Mouse (Mus musculus) liver, adult 2 months (tissue): ENCODE measurements around the gene Gpr162. TPM values are rescaled to one million over a fixed set of nuclear protein-coding genes. Genes with fewer than 3 reads are reported as not detected.
A peak's percentile ranks its signal among the peaks of the same experiment; 100 is the strongest.

Experiments
- DNase-seq: peaks from one replicate; pipeline ENCODE4 v3.0.0-alpha.2; 2011; ENCODE audit warnings: low read depth, low spot score; ENCODE audit errors: extremely low read depth
- H3K27ac ChIP-seq: fragments of 200-500 bp; replicated peaks from 2 replicates; pipeline ENCODE4 v1.5.1; 2012; ENCODE audit warnings: low read depth, mild to moderate bottlenecking, control low read depth, inconsistent platforms, low read length; ENCODE audit not compliant: insufficient read depth
- H3K27me3 ChIP-seq: fragments of 200-500 bp; 2 replicates; pipeline ENCODE4 v1.6.1; 2012; ENCODE audit warnings: mild to moderate bottlenecking, moderate library complexity, low read length, inconsistent platforms; ENCODE audit not compliant: control insufficient read depth, insufficient read depth
- H3K36me3 ChIP-seq: fragments of 200-500 bp; 2 replicates; pipeline ENCODE4 v1.6.1; 2012; ENCODE audit warnings: low read length, inconsistent platforms; ENCODE audit not compliant: control insufficient read depth, insufficient read depth
- H3K4me1 ChIP-seq: fragments of 200-500 bp; 2 replicates; pipeline ENCODE4 v1.6.1; 2011; ENCODE audit warnings: low read length; ENCODE audit not compliant: control insufficient read depth, insufficient read depth
- H3K4me3 ChIP-seq: fragments of 200-500 bp; 2 replicates; pipeline ENCODE4 v1.5.1; 2011; ENCODE audit warnings: low read depth, mild to moderate bottlenecking, control low read depth, low read length, moderate library complexity; ENCODE audit not compliant: insufficient read depth
- H3K79me2 ChIP-seq: fragments of 200-500 bp; 2 replicates; pipeline ENCODE4 v1.6.1; 2012; ENCODE audit warnings: inconsistent platforms, mild to moderate bottlenecking, low read length, moderate library complexity; ENCODE audit not compliant: control insufficient read depth, insufficient read depth
- H3K9ac ChIP-seq: fragments of 200-500 bp; 2 replicates; pipeline ENCODE4 v1.6.1; 2012; ENCODE audit warnings: low read depth, mild to moderate bottlenecking, control low read depth, inconsistent platforms, low read length
- CTCF ChIP-seq: fragments of 200-500 bp; IDR thresholded peaks from 2 replicates; pipeline ENCODE4 v1.5.1; 2011; ENCODE audit warnings: low read depth, low read length, control low read depth
- POLR2A ChIP-seq: fragments of 200-500 bp; IDR thresholded peaks from 2 replicates; pipeline ENCODE4 v1.6.1; 2011; ENCODE audit warnings: low read length, control low read depth; ENCODE audit not compliant: insufficient read depth; ENCODE audit errors: extremely low read depth
- WGBS: fragments of 180-500 bp; shearing (Covaris S2); methylation state at CpG from one replicate; pipeline ENCODE4 v1.1.7; 2018; 5-methylcytosine and 5-hydroxymethylcytosine counted together
- polyA plus RNA-seq: library from polyadenylated mRNA; depleted of rRNA; stranded (reverse); fragments of >200 nt; gene quantifications from 2 replicates; pipeline ENCODE4 v1.2.3, GENCODE M21; 2012; rRNA removed
- total RNA-seq: library from RNA; depleted of rRNA; stranded (reverse); fragments of >200 nt; gene quantifications from 2 replicates; pipeline ENCODE4 v1.2.3, GENCODE M21; 2014; rRNA removed

The Gpr162 gene
- total and polyA plus RNA-seq, 2 experiments = 0.09 to 0.44 TPM

GRCm38 (mm10) chr6:124809775-124810538 is 53.8 kb downstream of the Gpr162 start:
- Histone ChIP-seq H3K4me3 (peak overlapping the region; percentile 87; the same call in 1 of the 2 replicates), H3K79me2 (no peaks in the 10 kb centered on the region), H3K4me1 (peaks cover 26% of the 10 kb centered on the region), H3K36me3 (peaks cover 8% of the 10 kb centered on the region), H3K27ac (0 out of 2 replicates have a peak overlapping the region, but pooled peaks have one; percentile 0), H3K27me3 (no peaks in the 10 kb centered on the region), H3K9ac (peak overlapping the region; percentile 29)
- TF ChIP-seq CTCF = no peak
- no peak for TF ChIP-seq POLR2A
- 39% methylated on average over 14 of the region's 14 CpGs for WGBS
- peak; percentile 38 for DNase-seq

- H3K27ac ChIP-seq = peak overlapping the region; percentile 83
- peak; percentile 87 for TF ChIP-seq CTCF
- 0 out of 2 replicates have a peak, but pooled peaks have one; percentile 44 for TF ChIP-seq POLR2A
- peak overlapping the region; percentile 84 for H3K9ac ChIP-seq
- H3K4me1 ChIP-seq = peaks cover 23% of the 10 kb centered on the region
- H3K4me3 ChIP-seq = peak overlapping the region; percentile 87
- H3K27me3 ChIP-seq = no peaks in the 10 kb centered on the region
- H3K79me2 ChIP-seq = no peaks in the 10 kb centered on the region
- DNase-seq = peak; percentile 63
- H3K36me3 ChIP-seq = peaks cover 8% of the 10 kb centered on the region
- under 1% methylated on average over 35 of the region's 35 CpGs for WGBS
Measured at GRCm38 (mm10) chr6:124809052-124809774, 54.6 kb downstream of the Gpr162 start.

Other genes starting within 250 kb of the Gpr162 start
- gene C1s2, start 227.9 kb downstream of the Gpr162 start, total RNA-seq = 0.09 TPM in 1 of 2 replicates, not detected in the other
- gene C1s2, start 227.9 kb downstream of the Gpr162 start, polyA plus RNA-seq = not detected in 2 replicates
- gene Lpcat3, start 201.0 kb downstream of the Gpr162 start, total RNA-seq = 72.4 and 99.9 TPM in 2 replicates
- 172 and 188 TPM in 2 replicates for gene Lpcat3, start 201.0 kb downstream of the Gpr162 start, polyA plus RNA-seq
- gene Emg1, start 151.8 kb downstream of the Gpr162 start, total RNA-seq = 97.4 and 99.6 TPM in 2 replicates
- gene Emg1, start 151.8 kb downstream of the Gpr162 start, polyA plus RNA-seq = 46.0 and 56.3 TPM in 2 replicates
- gene Phb2, start 151.6 kb downstream of the Gpr162 start, total RNA-seq = 140 and 151 TPM in 2 replicates
- 209 and 210 TPM in 2 replicates for gene Phb2, start 151.6 kb downstream of the Gpr162 start, polyA plus RNA-seq
- gene Ptpn6, start 125.3 kb downstream of the Gpr162 start, total RNA-seq = 16.7 and 19.7 TPM in 2 replicates
- 17.3 and 17.8 TPM in 2 replicates for gene Ptpn6, start 125.3 kb downstream of the Gpr162 start, polyA plus RNA-seq
- gene Grcc10, start 122.6 kb downstream of the Gpr162 start, total RNA-seq = 125 and 140 TPM in 2 replicates
- gene Grcc10, start 122.6 kb downstream of the Gpr162 start, polyA plus RNA-seq = 203 and 216 TPM in 2 replicates
- not detected in 2 replicates for gene Gm45234, start 108.0 kb downstream of the Gpr162 start, total RNA-seq
- gene Gm45234, start 108.0 kb downstream of the Gpr162 start, polyA plus RNA-seq = not detected in 2 replicates
- gene Atn1, start 107.5 kb downstream of the Gpr162 start, total RNA-seq = 1.4 and 1.5 TPM in 2 replicates
- gene Atn1, start 107.5 kb downstream of the Gpr162 start, polyA plus RNA-seq = 9.6 and 10.9 TPM in 2 replicates
- 0.09 and 0.67 TPM in 2 replicates for gene Eno2, start 94.3 kb downstream of the Gpr162 start, total RNA-seq
- 0.19 and 0.34 TPM in 2 replicates for gene Eno2, start 94.3 kb downstream of the Gpr162 start, polyA plus RNA-seq
- gene Lrrc23, start 84.3 kb downstream of the Gpr162 start, total RNA-seq = not detected in 2 replicates
- not detected in 2 replicates for gene Lrrc23, start 84.3 kb downstream of the Gpr162 start, polyA plus RNA-seq
- gene Spsb2, start 55.3 kb downstream of the Gpr162 start, total RNA-seq = 9.9 and 14.1 TPM in 2 replicates
- 20.1 and 21.6 TPM in 2 replicates for gene Spsb2, start 55.3 kb downstream of the Gpr162 start, polyA plus RNA-seq
- 422 and 433 TPM in 2 replicates for gene Tpi1, start 49.7 kb downstream of the Gpr162 start, total RNA-seq
- 491 and 524 TPM in 2 replicates for gene Tpi1, start 49.7 kb downstream of the Gpr162 start, polyA plus RNA-seq
- gene Usp5, start 34.5 kb downstream of the Gpr162 start, total RNA-seq = 50.5 and 55.9 TPM in 2 replicates
- gene Usp5, start 34.5 kb downstream of the Gpr162 start, polyA plus RNA-seq = 47.9 and 49.3 TPM in 2 replicates
- 1.1 and 3.2 TPM in 2 replicates for gene Cdca3, start 34.4 kb downstream of the Gpr162 start, total RNA-seq
- gene Cdca3, start 34.4 kb downstream of the Gpr162 start, polyA plus RNA-seq = 2.1 and 2.6 TPM in 2 replicates
- gene Gnb3, start 23.7 kb downstream of the Gpr162 start, total RNA-seq = not detected in 2 replicates
- gene Gnb3, start 23.7 kb downstream of the Gpr162 start, polyA plus RNA-seq = not detected in 2 replicates
- gene P3h3, start 6.2 kb downstream of the Gpr162 start, total RNA-seq = 2.1 and 2.5 TPM in 2 replicates
- gene P3h3, start 6.2 kb downstream of the Gpr162 start, polyA plus RNA-seq = 2.5 and 3.0 TPM in 2 replicates
- 0.27 and 0.83 TPM in 2 replicates for gene Cd4, start 24.2 kb upstream of the Gpr162 start, total RNA-seq
- gene Cd4, start 24.2 kb upstream of the Gpr162 start, polyA plus RNA-seq = 0.19 and 0.46 TPM in 2 replicates
- gene Lag3, start 47.7 kb upstream of the Gpr162 start, total RNA-seq = 0.09 and 0.13 TPM in 2 replicates
- gene Lag3, start 47.7 kb upstream of the Gpr162 start, polyA plus RNA-seq = 0.39 and 0.67 TPM in 2 replicates
- 80.7 and 101 TPM in 2 replicates for gene Ptms, start 56.1 kb upstream of the Gpr162 start, total RNA-seq
- gene Ptms, start 56.1 kb upstream of the Gpr162 start, polyA plus RNA-seq = 2,256 and 3,281 TPM in 2 replicates
- gene Mlf2, start 67.4 kb upstream of the Gpr162 start, total RNA-seq = 74.6 and 101 TPM in 2 replicates
- 265 and 285 TPM in 2 replicates for gene Mlf2, start 67.4 kb upstream of the Gpr162 start, polyA plus RNA-seq
- 35.8 and 46.6 TPM in 2 replicates for gene Cops7a, start 101.6 kb upstream of the Gpr162 start, total RNA-seq
- gene Cops7a, start 101.6 kb upstream of the Gpr162 start, polyA plus RNA-seq = 165 and 170 TPM in 2 replicates
- 0.13 TPM in 1 of 2 replicates, not detected in the other for gene Pianp, start 132.7 kb upstream of the Gpr162 start, total RNA-seq
- 0.77 and 1.4 TPM in 2 replicates for gene Pianp, start 132.7 kb upstream of the Gpr162 start, polyA plus RNA-seq
- gene Zfp384, start 145.2 kb upstream of the Gpr162 start, total RNA-seq = 7.6 and 8.9 TPM in 2 replicates
- 23.1 and 34.7 TPM in 2 replicates for gene Zfp384, start 145.2 kb upstream of the Gpr162 start, polyA plus RNA-seq
- gene Ing4, start 175.8 kb upstream of the Gpr162 start, total RNA-seq = 15.8 and 16.3 TPM in 2 replicates
- gene Ing4, start 175.8 kb upstream of the Gpr162 start, polyA plus RNA-seq = 23.2 and 27.0 TPM in 2 replicates
- 3.2 and 4.1 TPM in 2 replicates for gene Acrbp, start 185.7 kb upstream of the Gpr162 start, total RNA-seq
- 6.6 and 7.8 TPM in 2 replicates for gene Acrbp, start 185.7 kb upstream of the Gpr162 start, polyA plus RNA-seq
- gene Lpar5, start 203.9 kb upstream of the Gpr162 start, total RNA-seq = 0.27 TPM in 1 of 2 replicates, not detected in the other
- 0.42 and 1.2 TPM in 2 replicates for gene Lpar5, start 203.9 kb upstream of the Gpr162 start, polyA plus RNA-seq
- 30.0 and 30.5 TPM in 2 replicates for gene Chd4, start 232.0 kb upstream of the Gpr162 start, total RNA-seq
- 14.0 and 14.4 TPM in 2 replicates for gene Chd4, start 232.0 kb upstream of the Gpr162 start, polyA plus RNA-seq